Mouse (Mus musculus): Measurements from ENCODE around the gene 4930451I11Rik. TPM values are rescaled to one million over a fixed set of nuclear protein-coding genes. Genes with fewer than 3 reads are reported as not detected.

Gene 4930451I11Rik
- polyA plus RNA-seq, 1 experiment from 2014 or later, result not detected

DNA sequence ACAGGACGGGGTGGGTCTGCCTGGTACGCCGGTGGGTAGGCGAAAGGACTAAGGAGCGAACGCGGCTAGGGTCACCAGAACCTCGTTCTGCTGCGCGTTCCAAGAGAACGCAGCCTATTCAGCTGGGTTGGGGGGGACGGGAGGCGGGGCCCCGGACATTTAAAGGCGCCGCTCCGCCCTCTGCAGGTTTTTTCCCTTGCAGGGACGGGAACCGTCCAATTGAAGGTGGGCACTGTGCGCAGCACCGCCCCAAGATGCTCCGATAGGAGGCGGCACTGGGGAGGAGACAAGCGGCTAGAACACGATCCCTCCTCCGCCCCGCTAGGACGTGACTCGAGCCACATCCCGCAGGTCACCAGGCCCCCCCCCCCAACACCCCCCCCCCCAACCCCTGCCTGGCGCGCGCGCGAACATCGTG, 32.4 kb downstream of the 4930451I11Rik start:
- peak; percentile 93 for ATAC-seq
- Histone ChIP-seq H3K9me3 (replicated peaks) (no peaks in the 10 kb centered on the region), H3K4me3 (peak overlapping the region; percentile 77), H3K27ac (peak overlapping the region; percentile 93), H3K4me2 (peak overlapping the region; percentile 91), H3K27me3 (replicated peaks) (no peaks in the 10 kb centered on the region), H3K9ac (peak overlapping the region; percentile 85), H3K4me1 (peaks cover 88% of the 10 kb centered on the region), H3K36me3 (peaks cover 36% of the 10 kb centered on the region)
- WGBS (ENCODE audit: insufficient replicate concordance), result under 1% methylated on average over 36 of the region's 36 CpGs

- Histone ChIP-seq H3K4me2 (peak overlapping the region; percentile 91), H3K9ac (peak overlapping the region; percentile 85), H3K4me3 (peak overlapping the region; percentile 77), H3K27ac (peak overlapping the region; percentile 93), H3K4me1 (peaks cover 88% of the 10 kb centered on the region), H3K9me3 (replicated peaks) (no peaks in the 10 kb centered on the region), H3K36me3 (peaks cover 41% of the 10 kb centered on the region), H3K27me3 (replicated peaks) (no peaks in the 10 kb centered on the region)
- 1% methylated on average over 40 of the region's 40 CpGs for WGBS (ENCODE audit: insufficient replicate concordance)
- ATAC-seq, result peak; percentile 36
Observed at GRCm38 (mm10) chr7:126798127-126799049, 33.1 kb downstream of the 4930451I11Rik start.

- WGBS (ENCODE audit: insufficient replicate concordance), result 11% methylated on average over 21 of the region's 21 CpGs
- peak within 1 kb of the TSS; percentile 85 for H3K9ac ChIP-seq
- peak within 1 kb of the TSS; percentile 91 for H3K4me2 ChIP-seq
- no peak for ATAC-seq
- H3K4me1 ChIP-seq, result peaks cover 88% of the 10 kb centered on the region
- peak within 1 kb of the TSS; percentile 93 for H3K27ac ChIP-seq
- H3K36me3 ChIP-seq, result peaks cover 41% of the 10 kb centered on the region
- peak within 1 kb of the TSS; percentile 77 for H3K4me3 ChIP-seq
- H3K27me3 ChIP-seq (replicated peaks), result no peaks in the 10 kb centered on the region
- H3K9me3 ChIP-seq (replicated peaks), result no peaks in the 10 kb centered on the region
Observed at GRCm38 (mm10) chr7:126797411-126798126, 33.9 kb downstream of the 4930451I11Rik start, which contains the start of gene Fam57b. Fam57b (plus strand) TSS chr7:126797668.

DNA sequence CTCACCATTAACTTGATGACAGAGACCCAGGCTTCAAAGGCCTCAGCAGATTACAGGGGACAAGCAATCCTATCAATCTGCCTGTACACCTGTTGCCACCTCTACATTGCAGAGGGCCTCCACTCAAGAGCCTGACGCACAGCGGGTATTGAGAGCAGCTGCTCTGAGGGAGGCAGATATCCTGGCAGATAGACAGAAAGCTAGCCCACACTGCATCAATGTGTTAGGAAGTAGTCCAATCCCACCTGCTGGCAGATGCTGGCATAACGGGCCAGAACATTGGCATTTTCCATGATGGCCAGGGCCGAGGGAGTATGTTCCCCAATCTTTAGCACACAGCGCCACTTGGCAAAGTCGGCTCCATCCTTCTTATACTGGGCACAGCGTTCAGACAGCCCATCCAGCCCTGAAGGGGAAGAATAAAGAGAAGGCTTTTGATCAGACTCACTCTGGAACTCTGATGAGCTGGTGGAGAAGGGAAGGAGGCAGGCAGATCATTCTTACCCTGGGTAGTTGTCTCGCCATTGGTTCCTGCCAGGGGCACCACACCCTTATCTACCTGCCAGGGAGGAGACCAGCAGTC, 35.0 kb downstream of the 4930451I11Rik start:
- 72% methylated on average over 8 of the region's 8 CpGs for WGBS (ENCODE audit: insufficient replicate concordance)
- no peaks in the 10 kb centered on the region for H3K27me3 ChIP-seq (replicated peaks)
- no peaks in the 10 kb centered on the region for H3K9me3 ChIP-seq (replicated peaks)
- peaks cover 41% of the 10 kb centered on the region for H3K36me3 ChIP-seq
- peak overlapping the region; percentile 77 for H3K4me3 ChIP-seq
- H3K27ac ChIP-seq, result peak overlapping the region; percentile 93
- no peak for ATAC-seq
- H3K9ac ChIP-seq, result peak overlapping the region; percentile 85; the same call in 1 of the 2 replicates
- H3K4me1 ChIP-seq, result peaks cover 81% of the 10 kb centered on the region
- peak overlapping the region; percentile 91 for H3K4me2 ChIP-seq

- Histone ChIP-seq H3K9ac (no peak overlapping the region), H3K9me3 (replicated peaks) (no peaks in the 10 kb centered on the region), H3K4me3 (no peak overlapping the region), H3K4me2 (no peak overlapping the region), H3K36me3 (peaks cover 42% of the 10 kb centered on the region), H3K4me1 (peaks cover 84% of the 10 kb centered on the region), H3K27ac (0 out of 2 replicates have a peak overlapping the region, but pooled peaks have one; percentile 17), H3K27me3 (replicated peaks) (no peaks in the 10 kb centered on the region)
- WGBS (ENCODE audit: insufficient replicate concordance), result 77% methylated on average over 16 of the region's 16 CpGs
- ATAC-seq, result no peak
Observed at GRCm38 (mm10) chr7:126795387-126796317, 35.8 kb downstream of the 4930451I11Rik start.

DNA sequence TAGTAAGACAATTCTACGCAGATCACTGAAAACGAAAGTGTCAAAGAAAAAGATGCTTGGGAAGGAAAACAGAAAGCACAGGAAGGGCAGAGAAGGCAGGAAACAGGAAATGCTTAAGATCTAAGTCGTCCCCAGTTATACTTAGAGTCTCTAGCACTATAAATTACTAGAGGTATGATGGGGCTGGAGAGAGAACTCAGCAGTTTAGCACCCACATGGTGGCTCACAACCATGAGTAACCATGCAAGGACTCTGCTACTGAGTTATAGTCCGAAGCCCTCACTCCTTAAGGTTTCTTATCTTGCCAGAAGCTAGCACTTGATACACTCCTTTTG, 37.2 kb downstream of the 4930451I11Rik start:
- peak overlapping the region; percentile 41; the same call in 1 of the 2 replicates for H3K27ac ChIP-seq
- H3K4me1 ChIP-seq, result peaks cover 81% of the 10 kb centered on the region
- peaks cover 57% of the 10 kb centered on the region for H3K36me3 ChIP-seq
- no peak overlapping the region for H3K4me2 ChIP-seq
- H3K4me3 ChIP-seq, result no peak overlapping the region
- H3K27me3 ChIP-seq (replicated peaks), result no peaks in the 10 kb centered on the region
- H3K9ac ChIP-seq, result no peak overlapping the region
- H3K9me3 ChIP-seq (replicated peaks), result no peaks in the 10 kb centered on the region
- WGBS (ENCODE audit: insufficient replicate concordance), result 42% methylated on average over 4 of the region's 4 CpGs
- no peak for ATAC-seq

DNA sequence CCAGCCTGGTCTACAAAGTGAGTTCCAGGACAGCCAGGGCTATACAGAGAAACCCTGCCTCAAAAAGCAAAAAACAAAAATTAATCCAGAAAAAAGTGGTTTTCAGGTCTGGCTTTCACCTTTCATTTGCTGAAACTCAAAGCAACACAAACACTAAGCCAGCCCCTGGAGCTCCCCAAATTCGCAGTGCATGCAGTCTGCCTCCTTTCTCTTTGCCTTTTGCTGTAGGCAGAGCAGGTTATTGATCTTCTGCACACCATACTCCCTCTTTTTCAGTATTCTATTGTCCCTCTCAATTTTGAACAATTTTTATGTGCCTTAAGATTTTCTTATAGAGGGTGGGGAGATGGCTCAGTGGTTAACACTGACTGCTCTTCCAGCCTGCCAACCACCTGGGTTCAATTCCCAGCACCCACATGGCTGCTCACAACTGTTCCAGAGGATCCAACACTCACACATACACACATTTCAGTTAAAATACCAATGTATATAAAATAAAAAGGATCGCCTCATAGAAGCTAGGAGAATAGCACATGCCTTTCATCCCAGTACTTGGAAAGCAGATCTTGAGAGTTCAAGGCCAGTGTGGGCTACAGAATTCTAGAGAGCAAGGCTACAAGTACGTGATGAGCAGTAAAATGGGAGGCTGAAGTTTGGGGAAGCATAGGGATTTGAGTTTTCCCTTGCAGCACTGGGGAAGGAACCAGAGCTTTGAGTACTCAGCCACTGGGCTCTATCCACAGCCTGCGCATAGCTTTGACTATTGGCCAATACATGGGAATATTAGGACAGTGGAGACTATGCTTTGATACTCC, 37.8 kb downstream of the 4930451I11Rik start:
- WGBS (ENCODE audit: insufficient replicate concordance), result 71% methylated on average over 4 of the region's 4 CpGs
- H3K27ac ChIP-seq, result peak overlapping the region; percentile 93
- H3K9me3 ChIP-seq (replicated peaks), result no peaks in the 10 kb centered on the region
- H3K4me2 ChIP-seq, result peak overlapping the region; percentile 92
- H3K4me3 ChIP-seq, result 0 out of 2 replicates have a peak overlapping the region, but pooled peaks have one; percentile 93
- H3K4me1 ChIP-seq, result peaks cover 81% of the 10 kb centered on the region
- H3K9ac ChIP-seq, result peak overlapping the region; percentile 96; the same call in 1 of the 2 replicates
- H3K27me3 ChIP-seq (replicated peaks), result no peaks in the 10 kb centered on the region
- peaks cover 62% of the 10 kb centered on the region for H3K36me3 ChIP-seq
- no peak for ATAC-seq

- peak overlapping the region; percentile 96 for H3K9ac ChIP-seq
- peaks cover 75% of the 10 kb centered on the region for H3K4me1 ChIP-seq
- H3K27me3 ChIP-seq (replicated peaks), result no peaks in the 10 kb centered on the region
- H3K27ac ChIP-seq, result peak overlapping the region; percentile 93
- H3K4me2 ChIP-seq, result peak overlapping the region; percentile 92
- peak; percentile 9; the same call in 1 of the 2 replicates for ATAC-seq
- peaks cover 70% of the 10 kb centered on the region for H3K36me3 ChIP-seq
- WGBS (ENCODE audit: insufficient replicate concordance), result 20% methylated on average over 11 of the region's 11 CpGs
- peak overlapping the region; percentile 93 for H3K4me3 ChIP-seq
- H3K9me3 ChIP-seq (replicated peaks), result no peaks in the 10 kb centered on the region
Observed at GRCm38 (mm10) chr7:126792721-126793443, 38.6 kb downstream of the 4930451I11Rik start.

GRCm38 (mm10) chr7:126791851-126792720, 39.4 kb downstream of the 4930451I11Rik start, which contains the start of gene Ppp4c:
Ppp4c (minus strand) TSS chr7:126792496.
- under 1% methylated on average over 81 of the region's 83 CpGs for WGBS (ENCODE audit: insufficient replicate concordance)
- Histone ChIP-seq H3K4me3 (peak within 1 kb of the TSS; percentile 93), H3K9ac (peak within 1 kb of the TSS; percentile 96), H3K4me1 (peaks cover 67% of the 10 kb centered on the region), H3K4me2 (peak within 1 kb of the TSS; percentile 92), H3K9me3 (replicated peaks) (no peaks in the 10 kb centered on the region), H3K27ac (peak within 1 kb of the TSS; percentile 93), H3K36me3 (peaks cover 71% of the 10 kb centered on the region), H3K27me3 (replicated peaks) (no peaks in the 10 kb centered on the region)
- ATAC-seq, result peak; percentile 91
